Mouse (Mus musculus): Measurements from ENCODE around the gene Plcb4.

GRCm38 (mm10) chr2:135767535-135767934, 108.7 kb downstream of the Plcb4 start:
- no peak for TF ChIP-seq POLR2A (IDR thresholded peaks at IDR 0.05; ENCODE audit: low read depth, low read length)
- TF ChIP-seq CTCF (conservative IDR thresholded peaks at IDR 0.05; ENCODE audit: insufficient read depth, insufficient read length, low read depth, low read length): no peak
